Mouse (Mus musculus): ENCODE data around the gene Arhgdib. TPM values are rescaled to one million over a fixed set of nuclear protein-coding genes. Genes with fewer than 3 reads are reported as not detected.

The Arhgdib gene
- total RNA-seq, 2 experiments from 2014 or later: 4.9 to 10.2 TPM

GRCm38 (mm10) chr6:136946241-136946640 lies 4.5 kb upstream of the Arhgdib start:
- no peak for TF ChIP-seq CTCF (IDR thresholded peaks at IDR 0.05)
- intact Hi-C loops (cut with DNase I): no loop called here
- no peak overlapping the region for H3K4me3 ChIP-seq
- no peak for DNase-seq
- no peak overlapping the region for H3K27ac ChIP-seq

- no peak for DNase-seq
These were observed 2.8 kb upstream of the Arhgdib start for GRCm38 (mm10) chr6:136944511-136944910.

GRCm38 (mm10) chr6:136943392-136943791 lies 1.7 kb upstream of the Arhgdib start:
- no peak overlapping the region for H3K4me3 ChIP-seq
- intact Hi-C loops (cut with DNase I): no loop called here
- H3K27ac ChIP-seq: no peak overlapping the region
- no peak for DNase-seq
- TF ChIP-seq CTCF (IDR thresholded peaks at IDR 0.05): no peak

More at GRCm38 (mm10) chr6:136944511-136944910, 2.8 kb upstream of the Arhgdib start:
- no peak overlapping the region for H3K27ac ChIP-seq
- TF ChIP-seq CTCF (IDR thresholded peaks at IDR 0.05): no peak
- intact Hi-C loops (cut with DNase I): no loop called here
- H3K4me3 ChIP-seq: no peak overlapping the region

GRCm38 (mm10) chr6:136942280-136942679 lies 581 bp upstream of the Arhgdib start:
- H3K4me3 ChIP-seq: no peak overlapping the region
- peak overlapping the region; percentile 8; the same call in 1 of the 2 replicates for H3K27ac ChIP-seq
- intact Hi-C loops (cut with DNase I): no loop called here
- DNase-seq: no peak
- TF ChIP-seq CTCF (IDR thresholded peaks at IDR 0.05): no peak

- Histone ChIP-seq H3K27ac (peak overlapping the region; percentile 84), H3K4me3 (peak overlapping the region; percentile 64)
- TF ChIP-seq CTCF (IDR thresholded peaks at IDR 0.05): no peak
- intact Hi-C loops (cut with DNase I): no loop called here
- DNase-seq: no peak
These were observed 1.3 kb downstream of the Arhgdib start for GRCm38 (mm10) chr6:136940188-136940960.

- intact Hi-C loops (cut with DNase I): no loop called here
- no peak for DNase-seq
- TF ChIP-seq CTCF (IDR thresholded peaks at IDR 0.05): no peak
- peak overlapping the region; percentile 84 for H3K27ac ChIP-seq
- H3K4me3 ChIP-seq: peak overlapping the region; percentile 64
These were observed 2.1 kb downstream of the Arhgdib start for GRCm38 (mm10) chr6:136939326-136940187.

GRCm38 (mm10) chr6:136938331-136939126 lies 3.2 kb downstream of the Arhgdib start:
- no peak for TF ChIP-seq CTCF (IDR thresholded peaks at IDR 0.05)
- peak overlapping the region; percentile 54 for H3K4me3 ChIP-seq
- no peak for DNase-seq
- peak overlapping the region; percentile 80 for H3K27ac ChIP-seq
- intact Hi-C loops (cut with DNase I): no loop called here

- TF ChIP-seq CTCF (IDR thresholded peaks at IDR 0.05): no peak
- no peak overlapping the region; the same call in 1 of the 2 replicates for H3K27ac ChIP-seq
- H3K4me3 ChIP-seq: no peak overlapping the region
- DNase-seq: no peak
- intact Hi-C loops (cut with DNase I): no loop called here
These were observed 4.6 kb downstream of the Arhgdib start for GRCm38 (mm10) chr6:136937117-136937516.

- no peak for DNase-seq
- no peak for TF ChIP-seq CTCF (IDR thresholded peaks at IDR 0.05)
- Histone ChIP-seq H3K27ac (no peak overlapping the region; the same call in 1 of the 2 replicates), H3K4me3 (no peak overlapping the region)
- intact Hi-C loops (cut with DNase I): no loop called here
These were observed 5.3 kb downstream of the Arhgdib start for GRCm38 (mm10) chr6:136936361-136936760.

- no peak overlapping the region for H3K4me3 ChIP-seq
- intact Hi-C loops (cut with DNase I): no loop called here
- no peak for TF ChIP-seq CTCF (IDR thresholded peaks at IDR 0.05)
- no peak overlapping the region for H3K27ac ChIP-seq
- no peak for DNase-seq
These were observed 6.5 kb downstream of the Arhgdib start for GRCm38 (mm10) chr6:136935233-136935632.

GRCm38 (mm10) chr6:136934068-136934467 lies 7.6 kb downstream of the Arhgdib start:
- DNase-seq: no peak
- H3K27ac ChIP-seq: no peak overlapping the region
- no peak for TF ChIP-seq CTCF (IDR thresholded peaks at IDR 0.05)
- no peak overlapping the region for H3K4me3 ChIP-seq
- intact Hi-C loops (cut with DNase I): no loop called here

- no peak for DNase-seq
- no peak for TF ChIP-seq CTCF (IDR thresholded peaks at IDR 0.05)
- peak overlapping the region; percentile 59; the same call in 1 of the 2 replicates for H3K4me3 ChIP-seq
- intact Hi-C loops (cut with DNase I): no loop called here
- peak overlapping the region; percentile 21 for H3K27ac ChIP-seq
These were observed 10.5 kb downstream of the Arhgdib start for GRCm38 (mm10) chr6:136931246-136931645.

All from gastrocnemius, adult 2 months (tissue).